Mouse (Mus musculus) bone marrow, adult 2 months (tissue): ENCODE data around the gene Mta3.

Experiments used
- CTCF ChIP-seq: fragments of 200-500 bp; IDR thresholded peaks from 2 replicates; pipeline ENCODE4 v1.5.1; 2011; ENCODE audit warnings: low read length, control low read depth; ENCODE audit not compliant: control insufficient read depth, insufficient read depth
- POLR2A ChIP-seq: fragments of 200-500 bp; IDR thresholded peaks from 2 replicates; pipeline ENCODE4 v1.6.1; 2011; ENCODE audit warnings: low read depth, mild to moderate bottlenecking, control low read depth, low read length, borderline replicate concordance; ENCODE audit not compliant: control insufficient read depth

DNA sequence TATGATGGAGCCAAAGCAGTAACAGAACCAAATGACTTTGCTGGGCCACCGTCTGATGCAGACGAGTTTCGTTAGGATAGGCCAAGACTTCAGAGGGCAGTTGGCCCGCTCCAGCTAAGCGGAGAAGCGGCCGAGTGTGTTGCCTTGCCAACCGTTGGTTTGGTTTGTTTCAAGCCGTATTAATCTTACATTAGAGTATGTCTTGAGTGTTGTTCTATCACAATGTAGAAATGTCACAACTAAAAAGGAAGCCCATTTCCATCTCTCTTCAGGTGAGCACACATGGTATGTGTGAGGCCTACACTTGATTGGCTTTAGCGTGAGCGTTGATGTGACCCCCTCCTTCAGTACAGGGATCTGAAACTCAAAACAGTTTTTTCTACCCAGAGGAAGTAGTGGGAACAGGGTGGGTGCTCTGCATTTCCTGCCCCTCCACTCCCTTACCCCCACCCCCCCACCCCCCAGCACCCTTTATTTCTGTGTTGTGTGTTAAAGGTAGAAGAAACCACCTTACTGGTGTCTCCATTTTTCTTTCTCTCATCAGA is 93.6 kb downstream of the Mta3 start:
- TF ChIP-seq CTCF (no peak), POLR2A (no peak)
